Mouse (Mus musculus) liver, postnatal 0 days (tissue): Measurements from ENCODE around the gene Aurka. TPM values are rescaled to one million over a fixed set of nuclear protein-coding genes. Genes with fewer than 3 reads are reported as not detected.

ENCODE experiments used
- ATAC-seq: fragments of 200-750 bp; cut with Nextera tagmentation; 2 replicates; pipeline ENCODE4 v1.8.0; 2017; ENCODE audit warnings: mild to moderate bottlenecking, moderate library complexity
- DNase-seq: peaks from one replicate; pipeline ENCODE4 v3.0.0-alpha.2; 2016
- H3K27ac ChIP-seq: fragments of 300-500 bp; sonication (generic); 2 replicates; pipeline ENCODE4 v1.5.1; 2014; ENCODE audit warnings: antibody characterized with exemption, moderate library complexity, mild to moderate bottlenecking, low read depth
- H3K27me3 ChIP-seq: fragments of 300-500 bp; sonication (generic); 2 replicates; pipeline ENCODE4 v1.6.1; 2014; ENCODE audit warnings: low read length, control low read depth, mixed read lengths; ENCODE audit not compliant: insufficient read depth
- H3K36me3 ChIP-seq: fragments of 300-500 bp; sonication (generic); replicated peaks from 2 replicates; pipeline ENCODE4 v1.6.1; 2014; ENCODE audit warnings: mild to moderate bottlenecking, control low read depth, low read length, moderate library complexity, mixed read lengths; ENCODE audit not compliant: insufficient read depth
- H3K4me1 ChIP-seq: fragments of 300-500 bp; sonication (generic); 2 replicates; pipeline ENCODE4 v1.6.1; 2014; ENCODE audit warnings: antibody characterized with exemption, mild to moderate bottlenecking, control low read depth; ENCODE audit not compliant: insufficient read depth
- H3K4me2 ChIP-seq: fragments of 300-500 bp; sonication (generic); 2 replicates; pipeline ENCODE4 v1.6.1; 2014; ENCODE audit warnings: low read depth, mild to moderate bottlenecking, low read length, moderate library complexity, mixed read lengths
- H3K4me3 ChIP-seq: fragments of 300-500 bp; sonication (generic); 2 replicates; pipeline ENCODE4 v1.5.1; 2014; ENCODE audit warnings: low read depth, low read length
- H3K9ac ChIP-seq: fragments of 300-500 bp; sonication (generic); replicated peaks from 2 replicates; pipeline ENCODE4 v1.6.1; 2014; ENCODE audit warnings: mild to moderate bottlenecking, moderate library complexity
- H3K9me3 ChIP-seq: fragments of 300-500 bp; sonication (generic); 2 replicates; pipeline ENCODE4 v1.6.1; 2016; ENCODE audit warnings: mild to moderate bottlenecking, control low read depth, low read length, mixed read lengths
- CTCF ChIP-seq: sonication (generic); IDR thresholded peaks from 2 replicates; pipeline ENCODE4 v1.5.1; 2016; ENCODE audit warnings: antibody characterized with exemption, low read depth
- EP300 ChIP-seq: IDR thresholded peaks from 2 replicates; pipeline ENCODE4 v1.6.1; 2016; ENCODE audit warnings: antibody characterized with exemption, low read depth, mild to moderate bottlenecking
- WGBS: fragments of 180-500 bp; shearing (Covaris S2); extraction: QIAGEN DNeasy Blood & Tissue Kit; methylation state at CpG from one replicate; pipeline ENCODE4 v1.1.7; 2014; ENCODE audit not compliant: insufficient replicate concordance; 5-methylcytosine and 5-hydroxymethylcytosine counted together
- polyA plus RNA-seq: library from polyadenylated mRNA; unstranded; fragments of >200 nt; fragmentation: Nextera tagmentation; extraction: Ambion mirVana; gene quantifications from 2 replicates; pipeline ENCODE4 v1.2.1, GENCODE M21; 2015

Aurka gene
- polyA plus RNA-seq, 1 experiment from 2014 or later, result 45.4 TPM

DNA sequence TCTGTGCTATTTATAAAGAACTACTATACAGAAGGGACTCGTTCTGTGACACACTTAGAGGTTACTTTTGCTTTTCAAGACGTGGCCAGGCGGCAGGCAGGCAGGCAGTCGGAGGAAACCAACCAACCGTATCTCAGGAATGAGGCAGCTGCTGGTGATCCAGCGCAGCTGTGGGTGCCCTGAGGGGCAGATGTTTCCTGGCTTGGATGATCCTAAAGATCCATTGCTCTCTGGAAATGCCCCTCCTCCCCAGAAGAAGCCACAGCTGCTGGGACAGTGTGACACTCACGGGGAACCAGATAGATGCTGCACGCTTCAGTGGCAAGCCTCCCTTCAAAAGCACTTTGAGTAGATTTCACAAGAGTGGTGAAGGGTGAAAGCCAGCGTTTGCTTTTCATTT is 42.1 kb upstream of the Aurka start:
- WGBS, result 6% methylated on average over 9 of the region's 9 CpGs
- H3K27ac ChIP-seq, result no peak overlapping the region
- ATAC-seq (peak; percentile 71), DNase-seq (no peak)
- no peaks in the 10 kb centered on the region for H3K9me3 ChIP-seq
- H3K4me2 ChIP-seq, result peak overlapping the region; percentile 50
- H3K27me3 ChIP-seq, result no peaks in the 10 kb centered on the region
- H3K9ac ChIP-seq, result no peak overlapping the region
- H3K4me3 ChIP-seq, result no peak overlapping the region
- H3K36me3 ChIP-seq, result no peaks in the 10 kb centered on the region
- TF ChIP-seq CTCF (no peak), EP300 (0 out of 2 replicates have a peak, but pooled peaks have one; percentile 20)
- peaks cover 6% of the 10 kb centered on the region; the same call in 1 of the 2 replicates for H3K4me1 ChIP-seq

GRCm38 (mm10) chr2:172411091-172411490 is 40.8 kb upstream of the Aurka start:
- Histone ChIP-seq H3K27ac (no peak overlapping the region), H3K4me2 (no peak overlapping the region), H3K9me3 (no peaks in the 10 kb centered on the region), H3K9ac (no peak overlapping the region), H3K4me1 (peaks cover 9% of the 10 kb centered on the region; the same call in 1 of the 2 replicates), H3K27me3 (no peaks in the 10 kb centered on the region), H3K4me3 (no peak overlapping the region), H3K36me3 (no peaks in the 10 kb centered on the region)
- TF ChIP-seq EP300 (no peak), CTCF (no peak)
- WGBS, result 85% methylated on average over 11 of the region's 11 CpGs
- DNase-seq (no peak), ATAC-seq (no peak)

DNA sequence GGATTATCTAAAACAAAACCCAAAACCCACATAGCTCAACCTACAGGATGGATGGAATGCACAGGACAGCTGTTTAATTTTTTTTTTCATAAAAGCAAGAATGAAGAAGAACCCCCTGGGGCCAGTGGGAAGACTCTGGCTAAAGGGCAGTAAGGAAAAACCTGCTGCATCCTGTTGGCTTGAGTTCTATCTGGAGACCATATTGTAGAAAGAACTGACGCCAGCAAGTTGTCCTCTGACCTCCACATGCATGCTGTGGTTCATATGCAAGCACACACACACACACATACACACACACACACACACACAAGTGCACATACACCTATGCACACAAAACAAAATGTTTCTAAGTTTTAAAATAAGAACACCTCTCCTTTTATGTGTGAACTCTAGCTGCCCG is 40.4 kb upstream of the Aurka start:
- Histone ChIP-seq H3K4me1 (peaks cover 9% of the 10 kb centered on the region; the same call in 1 of the 2 replicates), H3K9me3 (no peaks in the 10 kb centered on the region), H3K4me2 (no peak overlapping the region), H3K9ac (no peak overlapping the region), H3K27ac (no peak overlapping the region), H3K4me3 (no peak overlapping the region), H3K36me3 (no peaks in the 10 kb centered on the region), H3K27me3 (no peaks in the 10 kb centered on the region)
- ATAC-seq (no peak), DNase-seq (no peak)
- WGBS, result 82% methylated on average over 2 of the region's 2 CpGs
- TF ChIP-seq CTCF (no peak), EP300 (no peak)

- 75% methylated on average over 2 of the region's 2 CpGs for WGBS
- no peak for DNase-seq
Observed at GRCm38 (mm10) chr2:172407499-172407898, 37.2 kb upstream of the Aurka start.

DNA sequence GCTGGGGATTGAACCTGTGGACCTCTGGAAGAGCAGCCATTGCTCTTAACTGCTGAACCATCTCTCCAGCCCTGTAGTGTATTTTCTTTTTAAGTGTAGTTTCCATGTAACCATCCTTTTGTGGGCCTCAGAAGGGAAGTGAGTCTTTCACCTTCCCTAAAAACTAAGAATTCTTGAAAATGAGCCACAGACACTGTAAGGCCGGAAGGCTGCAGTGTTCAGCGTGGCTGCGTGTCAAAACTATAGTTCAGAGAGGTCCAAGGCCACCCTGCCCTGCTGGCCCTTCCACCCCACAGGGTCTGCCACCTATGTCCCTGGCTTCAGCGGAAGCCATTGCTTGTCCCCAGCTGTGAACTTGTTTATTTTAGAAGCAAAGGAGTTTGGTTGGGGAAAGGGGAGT is 35.8 kb upstream of the Aurka start:
- no peak for ATAC-seq
- Histone ChIP-seq H3K4me3 (no peak overlapping the region), H3K27me3 (no peaks in the 10 kb centered on the region), H3K9me3 (no peaks in the 10 kb centered on the region), H3K36me3 (no peaks in the 10 kb centered on the region), H3K4me2 (no peak overlapping the region), H3K27ac (no peak overlapping the region), H3K9ac (no peak overlapping the region), H3K4me1 (peaks cover 11% of the 10 kb centered on the region)
- TF ChIP-seq EP300, result no peak
- 48% methylated on average over 4 of the region's 4 CpGs for WGBS
- DNase-seq, result no peak

More at GRCm38 (mm10) chr2:172407499-172407898, 37.2 kb upstream of the Aurka start:
- no peaks in the 10 kb centered on the region for H3K9me3 ChIP-seq
- no peak overlapping the region for H3K4me2 ChIP-seq
- peaks cover 5% of the 10 kb centered on the region; the same call in 1 of the 2 replicates for H3K4me1 ChIP-seq
- no peaks in the 10 kb centered on the region for H3K27me3 ChIP-seq
- no peak overlapping the region for H3K4me3 ChIP-seq
- no peak overlapping the region for H3K9ac ChIP-seq
- TF ChIP-seq CTCF (no peak), EP300 (no peak)
- H3K36me3 ChIP-seq, result no peaks in the 10 kb centered on the region
- ATAC-seq, result no peak
- no peak overlapping the region for H3K27ac ChIP-seq

- DNase-seq (no peak), ATAC-seq (no peak)
- Histone ChIP-seq H3K4me1 (peaks cover 16% of the 10 kb centered on the region), H3K27ac (no peak overlapping the region), H3K4me3 (no peak overlapping the region), H3K9me3 (no peaks in the 10 kb centered on the region), H3K27me3 (no peaks in the 10 kb centered on the region), H3K4me2 (no peak overlapping the region), H3K9ac (no peak overlapping the region), H3K36me3 (no peaks in the 10 kb centered on the region)
- TF ChIP-seq CTCF (no peak), EP300 (no peak)
- WGBS, result 57% methylated on average over 3 of the region's 3 CpGs
Observed at GRCm38 (mm10) chr2:172405011-172405410, 34.7 kb upstream of the Aurka start.

GRCm38 (mm10) chr2:172404239-172404638 is 33.9 kb upstream of the Aurka start:
- DNase-seq (no peak), ATAC-seq (no peak)
- H3K9ac ChIP-seq, result no peak overlapping the region
- H3K4me2 ChIP-seq, result no peak overlapping the region
- H3K36me3 ChIP-seq, result no peaks in the 10 kb centered on the region
- H3K27ac ChIP-seq, result no peak overlapping the region
- 61% methylated on average over 7 of the region's 7 CpGs for WGBS
- H3K27me3 ChIP-seq, result no peaks in the 10 kb centered on the region
- no peak overlapping the region for H3K4me3 ChIP-seq
- H3K4me1 ChIP-seq, result peaks cover 17% of the 10 kb centered on the region
- TF ChIP-seq EP300 (no peak), CTCF (no peak)
- no peaks in the 10 kb centered on the region for H3K9me3 ChIP-seq
